Mouse (Mus musculus): Measurements from ENCODE around the gene Piezo1.

The Piezo1 gene

DNA sequence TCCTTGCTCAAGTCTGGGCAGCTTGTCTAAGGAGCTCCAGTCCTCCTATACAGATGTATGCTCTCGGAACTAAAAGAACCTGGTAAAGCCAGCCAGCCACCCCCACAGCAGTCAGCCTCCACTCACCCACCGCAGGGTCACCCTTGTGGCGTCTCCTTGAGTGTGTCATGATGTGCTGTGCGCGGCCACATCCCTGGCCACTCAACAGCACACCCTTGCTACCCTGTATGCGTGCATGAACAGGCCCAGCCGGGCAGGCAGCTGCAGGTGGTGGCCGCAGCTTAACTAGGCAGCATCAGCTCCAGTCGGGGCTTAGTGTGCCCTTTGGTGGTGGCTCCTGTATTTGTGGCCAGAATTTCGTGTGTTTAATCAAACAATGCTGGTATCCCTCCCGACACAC, 94.0 kb downstream of the Piezo1 start:
- DNase-seq (ENCODE audit: low read depth, low spot score): no peak

GRCm38 (mm10) chr8:122454409-122454808, 96.7 kb downstream of the Piezo1 start:
- no peak for DNase-seq (ENCODE audit: low read depth, low spot score)

GRCm38 (mm10) chr8:122452154-122452553, 99.0 kb downstream of the Piezo1 start:
- DNase-seq (ENCODE audit: low read depth, low spot score): no peak

DNA sequence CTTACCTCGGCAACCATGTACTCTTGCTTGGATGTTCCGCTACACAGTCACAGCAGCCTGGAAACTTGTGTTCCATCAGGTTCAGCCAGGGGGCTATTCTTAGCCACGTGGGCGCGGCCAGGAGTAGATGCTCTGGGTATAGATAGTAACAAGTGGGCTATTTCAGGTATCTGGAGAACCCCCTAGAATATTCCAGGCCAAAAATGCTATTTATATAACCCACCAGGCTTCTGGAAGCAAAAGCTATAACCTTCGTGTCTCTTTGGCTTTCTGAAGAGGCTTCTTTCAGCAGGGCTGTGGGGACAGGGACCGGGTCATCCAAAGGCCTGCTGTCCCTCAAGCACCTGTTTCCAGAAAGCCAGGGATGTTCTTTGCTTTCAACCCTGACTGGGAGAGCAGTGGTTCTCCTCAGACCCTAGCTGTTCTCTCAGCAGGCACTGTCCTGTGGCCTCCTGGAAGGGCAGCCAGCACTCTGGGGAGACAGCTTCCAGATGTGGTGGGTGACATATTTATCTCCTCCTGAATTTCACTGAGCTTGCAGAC, 99.9 kb downstream of the Piezo1 start:
- no peak for DNase-seq (ENCODE audit: low read depth, low spot score)

GRCm38 (mm10) chr8:122445203-122445602, 105.9 kb downstream of the Piezo1 start:
- DNase-seq (ENCODE audit: low read depth, low spot score): no peak

- peak; percentile 49 for DNase-seq (ENCODE audit: low read depth, low spot score)
Measured at GRCm38 (mm10) chr8:122444058-122444748, 106.9 kb downstream of the Piezo1 start.

GRCm38 (mm10) chr8:122443262-122444006, 107.7 kb downstream of the Piezo1 start, which contains the start of gene Mvd:
Gene Mvd, minus strand, starts transcription at chr8:122443422.
- peak; percentile 98 for DNase-seq (ENCODE audit: low read depth, low spot score)

DNA sequence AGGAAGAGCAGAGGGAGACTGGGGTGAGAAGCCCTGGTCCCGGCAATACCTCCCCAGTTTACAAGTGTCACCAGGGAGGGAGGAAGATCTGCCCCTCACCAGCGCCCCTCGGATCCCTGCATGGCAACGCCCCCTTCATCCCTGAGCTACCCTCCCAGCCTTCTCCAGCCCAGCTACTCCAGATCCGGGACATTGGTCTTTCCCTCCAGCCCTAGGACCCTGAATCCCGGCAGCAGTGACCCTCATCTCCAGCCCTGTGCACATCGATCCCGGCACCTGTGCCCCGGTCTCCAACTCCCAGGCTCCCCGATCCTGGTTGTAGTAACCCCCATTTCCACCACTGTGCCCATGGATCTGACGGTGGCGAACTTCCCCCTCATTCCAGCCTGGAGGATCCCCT, 108.3 kb downstream of the Piezo1 start:
- DNase-seq (ENCODE audit: low read depth, low spot score): no peak

DNA sequence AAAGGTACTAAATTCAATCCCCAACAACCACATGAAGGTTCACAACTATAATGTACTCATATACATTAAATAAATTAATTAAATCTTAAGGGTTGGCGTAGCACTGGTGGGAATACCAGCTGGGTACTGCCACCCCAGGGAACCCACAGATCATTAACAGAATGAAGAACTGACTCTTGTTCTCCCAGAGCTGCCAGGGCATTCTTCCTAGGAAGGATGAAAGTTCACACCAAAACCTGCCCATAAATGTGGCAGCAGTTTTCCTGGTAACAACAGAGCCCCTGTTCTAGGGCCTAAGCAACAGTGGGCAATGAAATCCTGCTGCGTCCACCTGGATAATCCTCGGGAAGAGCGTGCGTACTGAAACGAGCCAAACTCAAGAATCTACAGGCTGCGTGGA, 108.8 kb downstream of the Piezo1 start:
- no peak for DNase-seq (ENCODE audit: low read depth, low spot score)

- no peak for DNase-seq (ENCODE audit: low read depth, low spot score)
Measured at GRCm38 (mm10) chr8:122441326-122441725, 109.8 kb downstream of the Piezo1 start.

- no peak for DNase-seq (ENCODE audit: low read depth, low spot score)
Measured at GRCm38 (mm10) chr8:122439336-122439735, 111.8 kb downstream of the Piezo1 start.

DNA sequence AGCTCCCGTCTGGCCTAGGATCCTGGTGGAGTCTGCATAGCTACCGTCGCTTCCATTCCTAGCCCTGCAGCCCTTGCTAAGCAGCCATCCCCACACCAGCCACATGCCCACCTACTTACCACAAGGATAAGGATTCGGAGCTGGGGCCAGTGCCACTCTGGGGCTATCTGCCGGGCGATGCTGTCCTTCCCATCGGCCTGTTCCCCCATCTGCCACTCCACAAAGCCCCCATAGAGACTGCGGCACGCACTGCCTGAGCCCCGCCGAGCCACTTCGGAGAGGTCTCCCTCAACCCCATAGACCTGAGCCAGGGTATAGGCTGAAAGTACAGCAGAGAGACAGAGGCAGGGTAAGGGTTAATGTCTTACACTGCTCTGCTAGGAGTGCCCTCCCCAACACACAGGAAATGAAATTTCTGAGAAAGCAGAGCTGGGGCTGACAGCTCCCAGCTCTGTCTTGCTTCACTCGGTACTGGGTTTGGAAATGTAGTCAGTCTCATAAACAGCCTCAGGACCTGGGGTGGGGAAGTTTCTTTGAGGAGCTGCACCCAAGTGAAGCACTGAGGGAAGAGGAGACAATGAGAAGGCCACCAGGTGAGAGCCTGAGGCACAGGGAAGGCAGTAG, 113.3 kb downstream of the Piezo1 start:
- no peak for DNase-seq (ENCODE audit: low read depth, low spot score)

DNA sequence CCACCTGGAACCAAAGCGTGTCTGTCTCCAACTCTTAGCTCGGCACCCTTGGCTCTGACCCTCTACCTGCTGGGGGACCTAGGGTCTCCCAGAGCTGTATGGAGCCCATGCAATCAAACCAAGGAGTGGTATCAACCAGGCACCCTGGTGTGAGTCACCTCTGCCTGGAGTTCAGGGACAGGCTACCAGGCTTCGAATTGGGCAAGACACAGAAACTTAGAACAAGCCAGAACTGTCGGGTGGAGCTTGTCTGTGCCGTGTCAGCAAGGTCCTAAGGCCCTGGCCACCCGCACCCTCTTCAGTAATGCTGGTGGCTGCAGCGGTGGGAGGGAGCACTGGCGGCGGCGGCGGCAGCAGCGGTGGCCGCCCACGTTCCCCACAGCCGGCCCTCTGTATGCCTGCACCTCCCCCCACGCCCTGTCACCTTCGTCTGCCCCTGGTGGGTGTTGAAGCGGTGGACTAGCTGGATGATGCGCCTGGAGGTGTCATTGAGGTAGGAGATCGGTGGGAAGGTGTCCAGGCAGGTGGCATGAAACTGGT, 114.5 kb downstream of the Piezo1 start:
- DNase-seq (ENCODE audit: low read depth, low spot score): no peak

DNA sequence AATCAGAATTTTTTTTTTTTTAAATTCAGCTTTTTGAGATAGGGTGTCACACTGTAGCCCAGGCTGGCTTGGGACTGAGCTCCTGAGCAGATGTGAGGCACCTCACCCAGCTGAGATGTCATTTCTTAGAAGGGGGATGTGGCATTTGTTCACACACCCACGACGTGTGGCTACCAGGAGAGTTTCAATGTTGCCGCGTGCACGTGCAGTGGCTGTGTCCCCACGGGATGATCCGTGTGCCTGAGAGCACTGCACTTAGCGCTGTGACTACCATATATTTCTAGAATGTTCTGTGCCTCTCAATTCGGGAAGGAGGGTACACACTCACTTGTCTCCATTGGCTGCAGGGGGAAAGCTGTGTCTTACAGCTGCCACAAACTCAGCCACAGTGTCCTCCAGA, 115.0 kb downstream of the Piezo1 start:
- DNase-seq (ENCODE audit: low read depth, low spot score): no peak

- no peak for DNase-seq (ENCODE audit: low read depth, low spot score)
Measured at GRCm38 (mm10) chr8:122435375-122435774, 115.8 kb downstream of the Piezo1 start.

DNA sequence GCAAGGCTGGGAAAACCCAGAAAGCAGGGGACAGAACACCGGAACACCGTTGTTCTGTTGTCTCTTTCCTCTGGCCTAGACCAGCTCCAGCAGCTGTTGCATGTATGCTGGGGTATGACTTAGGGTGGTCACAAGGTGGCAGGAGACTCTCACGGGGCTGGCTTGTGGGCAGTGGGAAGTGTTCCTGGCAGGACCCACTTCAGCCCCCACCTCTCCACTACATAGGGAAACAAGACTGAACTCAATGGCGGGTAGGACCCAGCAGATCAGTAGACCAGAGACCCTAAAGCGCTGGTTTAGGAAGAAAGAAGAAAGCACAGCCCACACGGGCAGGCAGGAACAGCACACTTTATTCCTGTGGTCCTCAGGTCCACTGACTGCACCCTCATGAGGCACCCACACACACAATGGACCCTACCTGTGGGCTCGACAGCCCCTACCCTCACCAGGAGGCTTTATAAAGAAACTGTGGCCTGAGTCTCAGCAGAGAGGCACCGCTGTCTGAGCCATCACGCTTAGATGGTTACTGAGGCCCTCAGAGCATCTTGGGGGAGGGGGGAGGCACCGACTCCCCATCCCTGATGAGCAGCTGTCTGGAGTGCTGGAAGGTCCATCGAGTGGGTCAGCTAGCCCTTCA, 117.7 kb downstream of the Piezo1 start:
- no peak for DNase-seq (ENCODE audit: low read depth, low spot score)

DNA sequence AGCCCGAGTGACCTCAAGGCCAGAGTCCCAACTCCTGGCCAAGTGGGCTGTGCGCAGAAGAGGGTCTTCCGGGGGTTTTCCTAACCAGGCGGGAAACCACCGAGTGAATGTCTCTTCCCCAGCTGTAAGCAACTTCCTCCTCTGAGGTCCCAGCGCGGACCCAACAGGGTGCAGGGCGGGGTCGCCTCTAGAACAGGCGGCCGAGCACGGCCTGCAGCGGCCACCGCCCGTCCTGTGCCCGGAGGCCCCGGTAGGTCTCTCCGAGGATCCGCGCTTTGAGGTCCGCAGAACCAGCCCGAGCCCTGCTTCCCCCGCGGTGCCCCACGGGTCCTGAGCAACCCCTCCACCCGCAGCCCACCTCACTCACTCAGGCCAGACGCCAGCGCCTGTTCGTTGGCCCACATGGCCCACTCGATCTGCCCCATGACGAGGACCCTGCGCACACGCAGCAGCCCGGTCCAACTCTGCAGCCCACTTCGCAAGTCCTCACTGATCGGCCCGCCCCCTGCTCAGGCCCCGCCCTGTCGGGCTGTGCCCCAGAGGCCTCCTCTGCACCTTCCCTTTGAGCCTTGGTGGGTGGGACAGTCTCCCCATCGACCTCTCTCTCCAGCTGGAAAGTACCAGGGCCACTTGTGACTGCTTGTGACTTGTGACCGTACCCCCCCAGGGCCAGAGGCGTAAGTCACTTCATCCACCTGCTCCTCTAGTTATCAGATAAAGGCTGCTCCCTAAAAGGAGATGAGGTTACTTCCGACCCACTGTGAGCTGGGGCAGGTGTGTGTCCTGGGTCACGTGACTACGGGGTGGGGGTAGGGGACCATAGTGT, 118.5 kb downstream of the Piezo1 start, which contains the start of gene Cyba:
Gene Cyba, minus strand, starts transcription at position 488 of the 826 bp plus-strand sequence.
- DNase-seq (ENCODE audit: low read depth, low spot score): no peak

All from retina, adult 2 months (tissue).